Mouse (Mus musculus): ENCODE measurements around the gene Scgb1b17.
"Not testable (repeated sequence)": the region's sequence is repeated elsewhere in the genome, so short reads cannot be mapped to it uniquely, and the experiment has no call there.

Scgb1b17 gene

GRCm38 (mm10) chr7:33063149-33063548 lies at the start of gene Scgb1b17:
Scgb1b17 (plus strand) TSS chr7:33063449.
- DNase-seq (ENCODE audit: low spot score in 2 of 2) = not testable (repeated sequence)

- DNase-seq (ENCODE audit: low spot score in 2 of 2) = not testable (repeated sequence)
Observed at GRCm38 (mm10) chr7:33056461-33056860, 6.8 kb upstream of the Scgb1b17 start, which contains the start of gene Scgb2b17. Scgb2b17 (minus strand) TSS chr7:33056561.

All from urinary bladder, postnatal 4 days (tissue).